11 mouse cellular contexts compared by ENCODE assay signal in genomic region chr4:41630196-41630595, GRCm38 (mm10). TPM values are rescaled to one million over a fixed set of nuclear protein-coding genes. Genes with fewer than 3 reads are reported as not detected.
A peak's percentile ranks its signal among the peaks of the same experiment; 100 is the strongest.
DNase-seq lines count a peak whose midpoint lies in the region; ATAC-seq lines count a peak whose summit lies in the region.
"Had no signal": no experiment of that assay in that cellular context is flagged by ENCODE, and none has a peak within 500 bp of the region (broad histone marks: within the 10 kb centered on the region; RNA-seq: fewer than 3 reads in every experiment).

No protein-coding gene starts in this region.

- H3K9ac ChIP-seq in lung, embryonic 16.5 days (ENCODE audit: low read length) = no peak overlapping the region
- H3K9ac ChIP-seq in stomach, embryonic 16.5 days (ENCODE audit: low read length) = no peak overlapping the region

- H3K4me1 ChIP-seq in lung, embryonic 16.5 days (replicated peaks; ENCODE audit: control insufficient read depth, insufficient read depth, low read length) = peaks cover 34% of the 10 kb centered on the region
- H3K4me1 ChIP-seq in stomach, embryonic 16.5 days (ENCODE audit: control insufficient read depth, insufficient read depth, low read length) = peaks cover 34% of the 10 kb centered on the region

- ATAC-seq in lung, embryonic 16.5 days (ENCODE audit: low read depth) = 0 out of 2 replicates have a peak, but pooled peaks have one; percentile 16
- 0 out of 2 replicates have a peak, but pooled peaks have one; percentile 41 for ATAC-seq in stomach, embryonic 16.5 days (ENCODE audit: insufficient read depth, low FRiP score)

- WGBS in lung, embryonic 16.5 days = 25% methylated on average over 6 of the region's 6 CpGs
- WGBS in stomach, embryonic 16.5 days = 28% methylated on average over 6 of the region's 6 CpGs

- H3K4me2 ChIP-seq in lung, embryonic 16.5 days (ENCODE audit: low read depth, low read length) = no peak overlapping the region
- no peak overlapping the region for H3K4me2 ChIP-seq in stomach, embryonic 16.5 days (ENCODE audit: low read depth, low read length)

- 0 out of 2 replicates have a peak overlapping the region, but pooled peaks have one; percentile 29 for H3K27ac ChIP-seq in lung, embryonic 16.5 days (ENCODE audit: low read length)
- H3K27ac ChIP-seq in stomach, embryonic 16.5 days (ENCODE audit: low read length) = peak overlapping the region; percentile 44; the same call in 1 of the 2 replicates

- no peaks in the 10 kb centered on the region for H3K36me3 ChIP-seq in lung, embryonic 16.5 days (ENCODE audit: control insufficient read depth, insufficient read depth, low read length)
- H3K36me3 ChIP-seq in stomach, embryonic 16.5 days (ENCODE audit: control insufficient read depth, insufficient read depth, low read length) = no peaks in the 10 kb centered on the region

- DNase-seq in embryo, embryonic 10.5 days (ENCODE audit: low spot score) = peak; percentile 29
- DNase-seq in embryo, embryonic 9.5 days (ENCODE audit: extremely low spot score) = no peak
- no peak for DNase-seq in lung, postnatal 25 days (ENCODE audit: low spot score)
- DNase-seq in lung, postnatal 10 days = peak; percentile 53
- no peak for DNase-seq in layer of hippocampus, adult 11-12 months (ENCODE audit: low spot score)
- no peak for DNase-seq in kidney, adult 8-10 months
- DNase-seq: adrenal gland, postnatal 14 days; cerebellum, postnatal 14 days; kidney, adult 11 months had no signal

- no peaks in the 10 kb centered on the region for H3K9me3 ChIP-seq in lung, embryonic 16.5 days (ENCODE audit: control insufficient read depth, low read length)
- no peaks in the 10 kb centered on the region for H3K9me3 ChIP-seq in stomach, embryonic 16.5 days (replicated peaks; ENCODE audit: control insufficient read depth, low read length)

- no peaks in the 10 kb centered on the region; the same call in 1 of the 2 replicates for H3K27me3 ChIP-seq in lung, embryonic 16.5 days (ENCODE audit: control insufficient read depth, insufficient read depth, low read depth, low read length)
- H3K27me3 ChIP-seq in stomach, embryonic 16.5 days (ENCODE audit: control insufficient read depth, insufficient read depth, low read length) = no peaks in the 10 kb centered on the region

- H3K4me3 ChIP-seq in lung, embryonic 16.5 days (ENCODE audit: low read length) = no peak overlapping the region
- H3K4me3 ChIP-seq in stomach, embryonic 16.5 days (replicated peaks; ENCODE audit: low read length) = no peak overlapping the region

RNA-seq across cellular contexts. Expression of gene Enho, which starts 9.9 kb away (rescaled TPM):
- polyA plus RNA-seq in lung, embryonic 16.5 days (2015; fragmentation: Nextera tagmentation; extraction: Ambion mirVana) = 7.8 and 8.1 TPM in 2 replicates
- polyA plus RNA-seq in stomach, embryonic 16.5 days (2015; fragmentation: Nextera tagmentation; extraction: Ambion mirVana) = 22.8 and 23.0 TPM in 2 replicates

Comparison
In these comparisons a context has a peak if more than half of its experiments do, and no peak if none do; other contexts are left out.
1. DNase-seq: peak in embryo, embryonic 10.5 days (single experiment) and lung, postnatal 10 days (single experiment); none in embryo, embryonic 9.5 days (single experiment), lung, postnatal 25 days (single experiment), layer of hippocampus, adult 11-12 months (single experiment) and kidney, adult 8-10 months (0 of 2).